13 mouse cellular contexts compared by ENCODE assay signal in the genomic region with DNA sequence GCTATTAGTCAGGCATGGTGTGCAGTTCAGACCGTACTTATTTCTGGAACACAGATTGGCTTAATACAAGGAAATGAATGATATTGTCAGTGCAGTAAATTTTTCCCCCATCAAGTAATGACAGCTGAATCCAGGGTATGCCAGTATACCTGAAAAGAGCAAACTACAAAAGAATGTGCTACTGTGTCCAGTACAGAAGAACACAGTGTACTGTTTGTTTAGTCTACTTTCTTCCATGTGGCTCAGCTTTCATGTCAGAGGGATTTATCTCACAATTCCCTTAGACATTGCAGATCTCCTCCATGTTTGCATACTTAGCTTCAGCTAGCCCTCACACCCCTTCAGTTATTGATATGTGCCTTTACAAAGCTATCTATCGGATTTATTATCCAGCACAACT.
"Had no signal": no experiment of that assay in that cellular context is flagged by ENCODE, and none has a peak within 500 bp of the region (broad histone marks: within the 10 kb centered on the region; RNA-seq: fewer than 3 reads in every experiment).

No protein-coding gene starts in this region.

- H3K27me3 ChIP-seq: limb, embryonic 13.5 days; neural tube, embryonic 15.5 days had no signal

- H3K4me2 ChIP-seq: limb, embryonic 13.5 days; neural tube, embryonic 15.5 days had no signal

- H3K9me3 ChIP-seq: limb, embryonic 13.5 days; neural tube, embryonic 15.5 days had no signal

- H3K9ac ChIP-seq: limb, embryonic 13.5 days; neural tube, embryonic 15.5 days had no signal

- H3K27ac ChIP-seq: limb, embryonic 13.5 days; midbrain, embryonic 10.5 days; neural tube, embryonic 15.5 days had no signal

- H3K4me3 ChIP-seq: limb, embryonic 13.5 days; midbrain, embryonic 10.5 days; myocyte; neural tube, embryonic 15.5 days had no signal

- DNase-seq: kidney, adult 11 months; kidney, adult 9 months; kidney, postnatal 10 days; left cerebral cortex, postnatal 4 days; lung, adult 18-20 months; lung, postnatal 4 days; midbrain, embryonic 14.5 days; thymus, adult 2 months; thymus, postnatal 25 days had no signal

- H3K36me3 ChIP-seq: neural tube, embryonic 15.5 days had no signal
